Mouse (Mus musculus) stomach, embryonic 14.5 days (tissue): ENCODE results near the gene Rec114. TPM values are rescaled to one million over a fixed set of nuclear protein-coding genes. Genes with fewer than 3 reads are reported as not detected.

Experiments
- ATAC-seq: fragments of 200-750 bp; cut with Nextera tagmentation; 2 replicates; pipeline ENCODE4 v1.8.0; 2017; ENCODE audit warnings: low read depth, moderate TSS enrichment; ENCODE audit not compliant: insufficient number of reproducible peaks, insufficient read depth, low FRiP score
- H3K27ac ChIP-seq: fragments of 300-500 bp; sonication (generic); 2 replicates; pipeline ENCODE4 v1.5.1; 2014; ENCODE audit warnings: mild to moderate bottlenecking, low read length, moderate library complexity, mixed read lengths
- H3K27me3 ChIP-seq: fragments of 300-500 bp; sonication (generic); 2 replicates; pipeline ENCODE4 v1.6.1; 2014; ENCODE audit warnings: low read length, control low read depth, mixed read lengths; ENCODE audit not compliant: control insufficient read depth, insufficient read depth
- H3K36me3 ChIP-seq: fragments of 300-500 bp; sonication (generic); 2 replicates; pipeline ENCODE4 v1.6.1; 2014; ENCODE audit warnings: mild to moderate bottlenecking, control low read depth, low read length, moderate library complexity, mixed read lengths; ENCODE audit not compliant: control insufficient read depth, insufficient read depth
- H3K4me1 ChIP-seq: fragments of 300-500 bp; sonication (generic); 2 replicates; pipeline ENCODE4 v1.6.1; 2014; ENCODE audit warnings: low read length, control low read depth, mixed read lengths; ENCODE audit not compliant: control insufficient read depth, insufficient read depth
- H3K4me2 ChIP-seq: fragments of 300-500 bp; sonication (generic); replicated peaks from 2 replicates; pipeline ENCODE4 v1.6.1; 2014; ENCODE audit warnings: low read depth, low read length, control low read depth
- H3K4me3 ChIP-seq: fragments of 300-500 bp; sonication (generic); 2 replicates; pipeline ENCODE4 v1.5.1; 2014; ENCODE audit warnings: low read depth, low read length, control low read depth
- H3K9ac ChIP-seq: fragments of 300-500 bp; sonication (generic); replicated peaks from 2 replicates; pipeline ENCODE4 v1.6.1; 2014; ENCODE audit warnings: low read depth, mild to moderate bottlenecking, control low read depth, low read length, moderate library complexity, mixed read lengths
- H3K9me3 ChIP-seq: fragments of 300-500 bp; sonication (generic); 2 replicates; pipeline ENCODE4 v1.6.1; 2016; ENCODE audit warnings: low read depth, low read length, control low read depth; ENCODE audit not compliant: control insufficient read depth
- WGBS: fragments of 180-500 bp; shearing (Covaris S2); extraction: QIAGEN DNeasy Blood & Tissue Kit; methylation state at CpG from one replicate; pipeline ENCODE4 v1.1.7; 2014; 5-methylcytosine and 5-hydroxymethylcytosine counted together
- polyA plus RNA-seq: library from polyadenylated mRNA; unstranded; fragments of >200 nt; fragmentation: Nextera tagmentation; extraction: Ambion mirVana; gene quantifications from 2 replicates; pipeline ENCODE4 v1.2.1, GENCODE M21; 2014

The Rec114 gene
- polyA plus RNA-seq, 1 experiment from 2014 or later: 2.5 TPM

DNA sequence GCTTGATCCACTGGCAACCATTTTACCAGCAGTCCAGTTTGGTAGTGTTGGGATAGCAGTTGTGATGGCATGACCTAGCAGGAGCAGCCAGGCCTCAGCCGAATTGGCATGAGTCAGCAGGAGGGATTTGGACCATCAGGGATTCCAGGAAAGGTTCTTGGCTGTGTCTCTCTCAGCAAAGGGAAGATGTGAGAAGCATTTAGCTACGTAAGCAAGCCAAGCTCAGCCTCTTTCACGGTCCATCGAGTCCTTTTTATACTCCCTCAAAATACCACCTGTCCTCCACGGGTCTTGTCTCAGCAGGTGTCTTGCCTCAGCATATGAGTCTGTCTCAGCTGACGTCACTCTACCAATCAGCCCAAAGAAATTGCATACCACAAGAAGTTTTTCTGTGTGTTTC, 60.4 kb downstream of the Rec114 start:
- no peaks in the 10 kb centered on the region; the same call in 1 of the 2 replicates for H3K4me1 ChIP-seq
- no peak overlapping the region for H3K9ac ChIP-seq
- H3K4me3 ChIP-seq: no peak overlapping the region
- H3K4me2 ChIP-seq: no peak overlapping the region
- H3K27ac ChIP-seq: no peak overlapping the region
- 64% methylated on average over 6 of the region's 6 CpGs for WGBS
- no peak for ATAC-seq
- H3K9me3 ChIP-seq: no peaks in the 10 kb centered on the region
- H3K27me3 ChIP-seq: no peaks in the 10 kb centered on the region
- no peaks in the 10 kb centered on the region for H3K36me3 ChIP-seq

DNA sequence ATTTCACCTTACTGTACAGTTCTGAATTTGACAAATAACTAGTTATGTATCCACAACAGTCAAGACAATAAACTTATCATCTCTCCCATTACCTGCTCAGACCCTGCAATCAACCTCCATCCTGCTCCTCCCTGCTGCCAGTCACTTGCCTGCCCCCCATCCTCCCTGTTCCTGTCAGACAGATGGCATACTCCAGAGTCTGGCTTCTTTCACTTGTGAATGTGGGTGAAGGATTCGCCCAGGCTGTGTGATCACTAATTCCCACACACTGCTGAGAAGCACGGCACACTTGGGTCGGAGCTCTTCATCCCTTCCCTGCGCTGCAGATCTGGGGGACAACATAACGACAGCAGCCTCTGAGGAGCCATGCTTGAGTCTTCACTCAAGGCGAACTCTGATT, 61.7 kb downstream of the Rec114 start:
- Histone ChIP-seq H3K4me3 (no peak overlapping the region), H3K4me2 (no peak overlapping the region), H3K9me3 (no peaks in the 10 kb centered on the region), H3K9ac (no peak overlapping the region), H3K36me3 (no peaks in the 10 kb centered on the region), H3K27me3 (no peaks in the 10 kb centered on the region), H3K4me1 (no peaks in the 10 kb centered on the region; the same call in 1 of the 2 replicates), H3K27ac (no peak overlapping the region)
- ATAC-seq: no peak
- WGBS: 63% methylated on average over 6 of the region's 6 CpGs

DNA sequence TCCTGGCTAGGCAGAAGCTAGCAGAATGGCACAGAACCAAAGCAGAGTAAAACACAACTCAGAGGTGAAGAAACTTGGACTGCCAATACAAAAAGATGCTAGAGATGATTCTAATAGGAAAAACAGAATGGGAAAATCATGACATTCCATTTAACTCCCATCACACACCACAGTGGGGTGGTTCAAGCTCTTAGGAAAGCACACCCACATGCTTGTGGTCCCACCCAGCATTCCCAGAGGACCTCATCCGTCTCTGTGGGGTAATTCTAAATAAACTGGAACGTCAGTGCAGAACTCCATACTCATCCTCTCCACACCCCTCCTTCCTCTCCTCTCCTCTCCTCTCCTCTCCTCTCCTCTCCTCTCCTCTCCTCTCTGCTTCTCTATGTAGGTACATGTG, 62.4 kb downstream of the Rec114 start:
- no peaks in the 10 kb centered on the region for H3K27me3 ChIP-seq
- no peaks in the 10 kb centered on the region for H3K4me1 ChIP-seq
- H3K9me3 ChIP-seq: no peaks in the 10 kb centered on the region
- WGBS: 40% methylated on average over 2 of the region's 2 CpGs
- no peaks in the 10 kb centered on the region for H3K36me3 ChIP-seq
- H3K4me2 ChIP-seq: no peak overlapping the region
- H3K4me3 ChIP-seq: no peak overlapping the region
- H3K9ac ChIP-seq: no peak overlapping the region
- H3K27ac ChIP-seq: no peak overlapping the region
- no peak for ATAC-seq

DNA sequence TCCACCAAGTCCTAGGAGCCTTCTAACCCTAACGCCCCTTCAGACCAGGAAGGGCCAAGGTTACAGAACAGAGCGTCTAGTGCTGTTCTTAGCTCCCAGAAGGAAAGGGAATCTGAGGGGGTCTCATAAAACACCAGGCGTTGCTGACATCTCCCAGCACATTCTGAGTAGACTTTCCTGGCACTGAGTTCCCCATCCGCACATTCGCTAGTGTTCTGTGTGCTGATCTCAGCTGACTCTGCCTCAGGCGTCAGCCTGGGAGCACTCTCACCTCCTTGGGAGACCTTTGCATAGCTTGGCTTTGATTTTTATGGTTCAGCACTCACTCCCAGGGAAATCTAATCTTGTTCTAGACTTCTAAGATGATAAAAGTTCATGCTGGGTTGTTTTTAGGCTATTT, 68.4 kb downstream of the Rec114 start:
- Histone ChIP-seq H3K9me3 (no peaks in the 10 kb centered on the region), H3K4me3 (no peak overlapping the region), H3K4me2 (no peak overlapping the region), H3K27ac (no peak overlapping the region), H3K27me3 (no peaks in the 10 kb centered on the region), H3K36me3 (no peaks in the 10 kb centered on the region), H3K4me1 (no peaks in the 10 kb centered on the region), H3K9ac (no peak overlapping the region)
- 66% methylated on average over 6 of the region's 6 CpGs for WGBS
- ATAC-seq: no peak

DNA sequence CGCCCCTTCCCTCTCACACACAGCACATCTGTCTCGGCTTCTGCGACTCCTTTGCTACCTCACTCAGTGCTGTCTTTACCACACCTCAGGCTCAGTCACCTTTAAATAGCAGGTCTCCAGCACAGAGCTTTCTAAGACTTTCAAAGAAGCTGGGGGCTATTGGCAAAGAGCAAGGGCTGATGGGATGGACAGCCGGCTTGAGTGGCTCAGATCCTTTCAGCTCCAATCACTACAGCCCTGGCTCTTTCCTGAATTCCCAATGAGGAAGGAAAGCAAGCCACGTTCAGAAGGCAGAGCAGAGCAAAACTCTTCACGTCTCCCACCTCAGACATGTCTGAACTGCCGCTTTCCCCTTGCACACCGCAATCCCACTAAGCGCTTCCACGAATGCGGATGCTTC, 69.0 kb downstream of the Rec114 start:
- Histone ChIP-seq H3K4me3 (no peak overlapping the region), H3K9ac (no peak overlapping the region), H3K36me3 (no peaks in the 10 kb centered on the region), H3K27ac (no peak overlapping the region), H3K9me3 (no peaks in the 10 kb centered on the region), H3K4me1 (no peaks in the 10 kb centered on the region), H3K4me2 (no peak overlapping the region), H3K27me3 (no peaks in the 10 kb centered on the region)
- no peak for ATAC-seq
- 71% methylated on average over 11 of the region's 11 CpGs for WGBS

DNA sequence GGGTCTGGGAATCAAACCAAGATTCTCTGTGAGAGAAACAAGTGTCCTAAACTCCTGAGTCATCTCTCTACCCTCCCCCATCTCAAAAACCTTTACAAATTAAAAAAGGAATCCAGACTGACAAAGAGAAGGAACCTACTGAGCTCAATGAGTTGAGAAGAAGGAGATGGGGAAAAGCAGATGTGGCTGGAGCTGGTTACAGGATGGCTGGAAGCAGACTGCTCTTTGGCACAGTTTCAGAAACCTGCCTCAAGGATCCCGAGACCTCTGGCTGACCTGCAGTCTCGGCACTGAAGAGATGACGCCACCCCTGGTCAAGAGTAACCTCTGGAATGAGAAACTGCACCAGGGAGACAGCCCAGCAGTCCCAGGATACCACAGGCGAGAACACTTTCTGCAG, 71.3 kb downstream of the Rec114 start:
- ATAC-seq: no peak
- no peaks in the 10 kb centered on the region for H3K9me3 ChIP-seq
- H3K27me3 ChIP-seq: no peaks in the 10 kb centered on the region
- H3K9ac ChIP-seq: no peak overlapping the region
- no peak overlapping the region for H3K4me3 ChIP-seq
- H3K4me2 ChIP-seq: no peak overlapping the region
- H3K36me3 ChIP-seq: no peaks in the 10 kb centered on the region
- 26% methylated on average over 4 of the region's 4 CpGs for WGBS
- no peak overlapping the region for H3K27ac ChIP-seq
- H3K4me1 ChIP-seq: no peaks in the 10 kb centered on the region

DNA sequence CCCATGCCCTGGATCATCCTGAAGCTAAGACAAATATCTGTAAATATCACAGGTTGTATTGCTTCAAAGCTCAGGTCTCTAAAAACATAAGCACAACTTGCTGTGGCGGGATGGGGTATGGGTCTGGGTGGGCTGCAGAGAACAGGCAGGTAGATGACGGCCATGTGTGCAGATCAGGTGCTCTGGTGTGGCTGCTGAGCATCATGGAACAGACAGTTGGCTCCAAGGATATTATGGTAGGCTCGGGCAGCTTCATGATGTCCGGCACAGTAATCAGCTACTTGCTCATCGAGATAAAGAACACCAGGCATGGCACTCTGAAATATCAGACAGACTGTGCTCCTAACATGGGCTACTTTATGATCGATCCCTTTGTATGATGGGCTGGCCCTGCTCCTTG, 73.9 kb downstream of the Rec114 start:
- no peak overlapping the region for H3K27ac ChIP-seq
- H3K4me3 ChIP-seq: no peak overlapping the region
- H3K9me3 ChIP-seq: no peaks in the 10 kb centered on the region
- H3K4me1 ChIP-seq: no peaks in the 10 kb centered on the region
- no peaks in the 10 kb centered on the region for H3K27me3 ChIP-seq
- H3K4me2 ChIP-seq: no peak overlapping the region
- WGBS: 93% methylated on average over 6 of the region's 6 CpGs
- no peak overlapping the region for H3K9ac ChIP-seq
- no peak for ATAC-seq
- no peaks in the 10 kb centered on the region for H3K36me3 ChIP-seq

DNA sequence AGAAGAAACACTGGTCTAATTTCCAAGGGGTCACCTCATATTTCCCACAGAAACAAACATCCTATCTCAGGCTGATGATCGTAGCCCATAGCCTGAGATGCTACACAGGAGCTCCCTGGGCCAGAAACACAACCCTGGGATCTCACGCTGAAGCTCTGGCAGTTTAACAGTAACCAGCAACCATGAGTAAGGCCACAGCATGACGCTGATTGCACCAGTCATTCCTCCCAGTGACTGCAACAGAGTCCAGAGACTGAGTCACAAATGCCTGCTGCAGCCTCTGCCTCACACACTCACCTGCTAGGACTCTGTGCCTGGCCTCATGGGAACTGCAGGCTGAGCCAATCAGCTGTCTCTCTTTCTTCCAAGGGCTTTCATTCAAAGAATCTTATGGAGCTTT, 74.7 kb downstream of the Rec114 start:
- H3K27me3 ChIP-seq: no peaks in the 10 kb centered on the region
- H3K4me2 ChIP-seq: no peak overlapping the region
- H3K36me3 ChIP-seq: no peaks in the 10 kb centered on the region; the same call in 1 of the 2 replicates
- no peak overlapping the region for H3K4me3 ChIP-seq
- 65% methylated on average over 3 of the region's 3 CpGs for WGBS
- ATAC-seq: no peak
- no peaks in the 10 kb centered on the region for H3K9me3 ChIP-seq
- no peaks in the 10 kb centered on the region for H3K4me1 ChIP-seq
- H3K27ac ChIP-seq: no peak overlapping the region
- no peak overlapping the region for H3K9ac ChIP-seq

DNA sequence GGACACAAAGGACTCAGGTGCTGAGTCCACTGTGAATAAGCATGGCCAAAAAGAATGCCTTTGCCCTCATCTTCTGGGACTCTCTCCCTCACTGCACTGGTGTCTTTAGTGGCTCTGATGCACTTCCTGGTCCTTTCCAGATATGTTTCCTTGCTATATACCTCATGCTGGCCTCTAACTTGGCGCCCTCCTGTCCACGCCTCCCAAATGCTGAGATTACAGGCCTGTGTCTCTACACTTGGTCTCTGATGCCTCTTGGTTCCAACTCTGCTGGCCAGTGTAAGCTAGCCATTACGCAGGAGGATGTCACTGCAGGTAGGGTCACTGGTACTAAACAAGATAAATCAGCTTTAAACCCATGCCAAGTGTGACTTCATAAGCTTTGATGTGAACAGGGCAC, 75.6 kb downstream of the Rec114 start:
- H3K36me3 ChIP-seq: no peaks in the 10 kb centered on the region; the same call in 1 of the 2 replicates
- WGBS: 94% methylated on average over 3 of the region's 3 CpGs
- no peak overlapping the region for H3K27ac ChIP-seq
- no peaks in the 10 kb centered on the region for H3K27me3 ChIP-seq
- H3K4me1 ChIP-seq: no peaks in the 10 kb centered on the region
- H3K4me2 ChIP-seq: no peak overlapping the region
- no peak overlapping the region for H3K9ac ChIP-seq
- ATAC-seq: no peak
- no peaks in the 10 kb centered on the region for H3K9me3 ChIP-seq
- no peak overlapping the region for H3K4me3 ChIP-seq
